Mouse (Mus musculus) E14TG2a.4 (cell line): ENCODE data around the gene Hrh3.

Source experiments
- CTCF ChIP-seq: conservative IDR thresholded peaks from 2 replicates; pipeline ENCODE4 v1.5.1; 2014; ENCODE audit warnings: low read length
- NANOG ChIP-seq: IDR thresholded peaks from 2 replicates; pipeline ENCODE4 v1.6.1; 2014; ENCODE audit warnings: borderline replicate concordance, low read length, mixed read lengths
- POU5F1 ChIP-seq: IDR thresholded peaks from 2 replicates; pipeline ENCODE4 v1.6.1; 2014; ENCODE audit warnings: low read length, borderline replicate concordance

DNA sequence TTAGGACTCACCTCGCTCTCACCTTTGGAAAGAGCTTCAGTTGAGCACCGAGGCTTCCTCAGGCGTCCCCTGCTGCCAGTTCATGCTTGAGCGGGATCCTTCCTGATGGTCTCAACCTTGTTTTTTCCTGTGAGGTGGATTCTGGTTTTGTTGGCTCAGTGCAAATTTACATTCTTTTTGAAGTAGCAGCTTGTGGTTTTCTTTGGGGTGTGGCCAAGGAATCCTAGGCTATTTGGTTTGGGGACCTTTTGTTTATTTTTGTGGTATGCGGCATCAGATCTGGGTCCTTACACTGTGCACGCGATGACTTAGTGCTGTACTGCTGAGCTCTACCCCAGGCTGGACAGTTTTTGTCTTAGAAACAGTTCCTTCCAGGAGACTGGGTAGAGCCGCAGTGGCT, 23.6 kb downstream of the Hrh3 start:
- TF ChIP-seq CTCF (no peak), POU5F1 (no peak), NANOG (no peak)
